Mouse (Mus musculus) testis, postnatal 10 days (tissue): ENCODE data around the gene Msh6.
A peak's percentile ranks its signal among the peaks of the same experiment; 100 is the strongest.
"Not testable (repeated sequence)": the region's sequence is repeated elsewhere in the genome, so short reads cannot be mapped to it uniquely, and the experiment has no call there.

ENCODE experiments used
- DNase-seq: peaks from one replicate; pipeline ENCODE4 v3.0.0; 2021; ENCODE audit warnings: low spot score

Msh6 gene

GRCm38 (mm10) chr17:87974629-87975228 is at the start of gene Msh6:
Gene Msh6 (plus strand): TSS chr17:87975062.
- peak; percentile 88 for DNase-seq

DNA sequence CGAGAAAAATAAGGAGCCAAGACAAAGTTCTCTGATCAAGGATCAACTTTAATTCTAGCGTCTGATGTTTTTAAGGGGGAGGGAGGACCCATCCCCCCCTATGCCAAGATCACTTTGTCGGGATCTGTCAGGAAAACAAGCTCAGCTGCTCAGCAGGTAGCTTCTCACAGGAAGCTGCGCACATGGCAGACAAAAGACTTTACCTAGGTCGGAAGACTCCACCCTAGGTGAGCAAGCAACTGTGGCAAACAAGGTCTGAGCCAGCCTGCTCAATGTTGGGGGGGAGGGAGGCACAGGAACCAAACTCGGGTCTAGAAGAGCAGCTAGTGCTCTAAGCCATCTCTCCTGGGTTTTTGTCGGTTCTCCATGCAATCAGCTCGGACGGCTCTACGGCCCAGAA is 40.5 kb upstream of the Msh6 start:
- no peak for DNase-seq

GRCm38 (mm10) chr17:87934736-87935135 is 40.1 kb upstream of the Msh6 start:
- DNase-seq: no peak

- no peak for DNase-seq
Observed at GRCm38 (mm10) chr17:87936156-87936555, 38.7 kb upstream of the Msh6 start.

DNA sequence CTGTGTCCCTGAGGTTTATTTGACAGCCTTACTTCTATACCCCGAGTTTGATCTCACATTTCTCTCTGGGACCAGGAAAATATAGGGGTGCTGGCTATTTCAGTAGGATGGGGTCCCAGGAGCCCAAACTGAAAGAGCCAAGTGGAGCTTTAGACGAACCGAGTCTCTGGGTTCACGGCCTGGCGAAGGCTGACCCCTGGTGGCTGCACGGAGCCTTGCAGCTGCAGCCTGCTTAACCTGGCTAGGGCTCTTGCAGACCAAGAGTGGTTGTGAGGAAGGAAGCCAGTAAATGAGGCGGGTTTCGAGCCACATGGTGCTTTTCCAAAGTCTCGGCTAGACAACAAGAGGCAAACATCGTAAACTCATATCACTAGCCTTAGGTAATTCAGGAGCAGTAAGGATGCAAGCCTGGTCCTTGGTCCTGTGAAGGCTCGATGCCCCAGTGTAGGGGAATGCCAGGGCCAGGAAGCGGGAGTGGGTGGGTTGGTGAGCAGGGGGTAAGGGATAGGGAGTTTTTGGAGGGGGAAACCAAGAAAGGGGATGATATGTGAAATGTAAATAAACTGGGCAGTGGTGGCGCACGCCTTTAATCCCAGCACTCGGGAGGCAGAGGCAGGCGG is 25.8 kb upstream of the Msh6 start:
- peak; percentile 90 for DNase-seq

DNA sequence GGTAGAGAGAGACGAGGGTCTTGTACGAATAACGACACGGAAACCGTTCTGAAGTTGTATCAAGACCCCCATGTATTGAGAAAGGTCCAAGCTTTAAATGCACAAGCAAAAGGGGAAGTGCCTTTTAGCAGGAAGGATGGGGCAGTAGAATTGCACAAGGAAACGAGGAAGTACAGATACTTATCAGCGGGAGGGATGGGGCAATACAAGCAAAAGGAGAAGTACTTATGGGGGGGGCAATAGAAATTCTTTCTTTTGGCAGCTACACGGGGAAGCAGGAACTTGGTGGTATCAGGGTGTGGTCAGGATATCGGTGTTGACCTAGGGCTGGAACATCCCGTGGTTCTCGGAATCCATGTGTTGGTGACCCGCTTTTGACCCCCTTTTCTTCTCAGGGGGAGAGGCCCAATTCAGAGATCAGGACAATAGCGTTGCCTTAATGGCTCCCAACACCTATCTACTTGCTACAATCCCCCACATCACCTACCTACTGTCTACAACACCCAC is 20.2 kb upstream of the Msh6 start:
- not testable (repeated sequence) for DNase-seq

GRCm38 (mm10) chr17:87957096-87957840 is 17.6 kb upstream of the Msh6 start:
- no peak for DNase-seq

GRCm38 (mm10) chr17:87958283-87958682 is 16.6 kb upstream of the Msh6 start:
- DNase-seq: peak; percentile 67

DNA sequence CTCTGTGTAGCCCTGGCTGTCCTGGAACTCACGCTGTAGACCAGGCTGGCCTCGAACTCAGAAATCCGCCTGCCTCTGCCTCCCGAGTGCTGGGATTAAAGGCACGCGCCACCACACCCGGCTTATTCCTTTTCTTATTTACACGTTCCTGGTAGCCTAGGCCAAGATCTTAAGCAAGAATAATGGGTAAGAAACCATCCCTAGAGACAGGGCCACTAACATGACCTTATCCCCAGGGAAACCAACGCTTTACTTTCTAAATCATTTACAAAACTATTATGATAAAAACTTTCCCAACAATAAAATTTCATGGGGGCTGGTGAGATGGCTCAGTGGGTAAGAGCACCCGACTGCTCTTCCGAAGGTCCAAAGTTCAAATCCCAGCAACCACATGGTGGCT is 15.5 kb upstream of the Msh6 start:
- DNase-seq: not testable (repeated sequence)

GRCm38 (mm10) chr17:87959931-87960330 is 14.9 kb upstream of the Msh6 start:
- not testable (repeated sequence) for DNase-seq

DNA sequence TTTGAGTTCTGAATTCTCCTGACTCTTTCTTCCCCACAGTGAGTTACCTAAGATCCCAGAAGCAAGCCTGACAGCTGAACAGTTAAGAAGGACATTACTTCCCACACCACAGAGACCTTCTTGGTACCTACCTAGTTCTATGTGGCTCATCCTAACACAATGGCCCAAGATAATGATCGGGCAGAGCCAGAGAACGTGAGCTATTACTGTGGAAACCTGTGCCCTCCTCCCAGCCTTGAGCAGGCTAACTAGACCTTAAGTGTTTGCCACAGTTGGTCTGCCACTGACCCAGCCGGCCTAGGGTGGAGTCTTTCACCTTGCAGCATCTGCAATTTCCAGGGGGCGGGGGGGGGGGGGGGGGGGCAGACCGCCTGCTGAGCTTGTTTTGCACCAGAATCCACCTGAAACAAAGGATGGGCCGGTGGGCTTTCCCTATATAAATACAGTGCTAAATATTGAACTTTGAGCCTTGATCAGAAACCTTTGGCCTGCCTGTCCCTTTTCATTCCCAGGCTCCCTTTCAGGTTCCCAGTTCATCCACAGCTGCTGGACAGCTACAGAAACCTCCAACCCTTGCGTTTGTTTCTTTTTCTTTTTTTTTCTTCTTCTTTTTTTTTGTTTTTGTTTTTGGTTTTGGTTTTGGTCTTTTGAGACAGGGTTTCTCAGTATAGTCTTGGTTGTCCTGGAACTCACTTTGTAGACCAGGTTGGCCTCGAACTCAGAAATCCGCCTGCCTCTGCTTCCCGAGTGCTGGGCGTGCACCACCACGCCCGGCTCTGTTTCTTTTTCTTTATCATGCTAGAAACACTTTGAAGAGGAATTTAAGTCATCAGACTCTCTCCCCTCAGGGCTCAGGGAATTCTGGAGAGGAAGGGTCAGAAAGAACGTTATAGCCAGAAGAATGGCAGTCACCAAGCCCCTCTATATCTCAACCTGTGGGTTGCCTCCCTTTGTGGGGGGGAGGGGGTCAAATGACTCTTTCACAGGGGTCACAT is 11.5 kb upstream of the Msh6 start:
- DNase-seq: no peak

GRCm38 (mm10) chr17:87968483-87968926 is 6.4 kb upstream of the Msh6 start:
- DNase-seq: not testable (repeated sequence)

- not testable (repeated sequence) for DNase-seq
Observed at GRCm38 (mm10) chr17:87971696-87972591, 2.9 kb upstream of the Msh6 start.

GRCm38 (mm10) chr17:87972856-87973255 is 2.0 kb upstream of the Msh6 start:
- DNase-seq: no peak

DNA sequence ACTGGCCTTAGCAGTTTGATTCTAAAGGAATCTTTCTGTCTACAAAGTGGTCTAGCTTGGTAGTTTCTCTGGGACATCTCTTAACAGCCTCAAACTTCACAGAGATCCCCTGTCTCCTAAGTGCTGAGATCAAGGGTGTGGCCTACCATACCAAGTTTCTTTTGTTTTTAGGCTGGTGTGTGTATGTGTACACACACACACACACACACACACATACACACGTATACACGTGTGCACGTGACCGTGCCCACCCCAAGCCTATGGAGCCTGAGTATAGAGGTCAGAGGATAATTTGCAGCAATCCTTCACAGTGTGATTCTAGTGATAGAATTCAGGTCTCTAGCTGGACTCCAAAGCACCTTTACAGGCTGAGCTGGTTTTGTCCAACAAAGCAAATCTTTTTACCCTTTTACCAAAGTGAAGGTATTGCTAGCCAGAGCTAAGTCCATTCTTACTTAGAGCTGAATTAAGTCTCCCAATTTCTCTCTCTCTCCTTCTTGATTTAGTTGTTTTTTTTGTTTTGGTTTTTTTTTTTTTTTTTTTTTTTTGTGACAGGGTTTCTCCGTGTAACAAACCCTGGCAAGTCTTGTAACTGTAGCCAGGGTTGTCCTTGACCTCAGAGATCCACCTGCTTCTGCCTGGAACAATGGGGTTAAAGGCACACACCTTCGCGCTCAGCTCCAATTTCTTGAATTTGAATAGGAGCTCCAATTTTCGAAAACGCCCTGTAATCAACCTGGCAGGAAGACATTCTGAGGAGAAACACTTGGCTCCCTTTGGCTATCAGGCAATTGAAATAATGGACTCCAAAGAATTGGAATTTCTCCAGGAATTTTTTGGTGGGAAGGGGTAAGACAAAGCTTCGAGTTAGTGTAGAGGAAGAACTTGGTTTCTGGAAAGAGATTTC is 1.3 kb upstream of the Msh6 start:
- DNase-seq: no peak

DNA sequence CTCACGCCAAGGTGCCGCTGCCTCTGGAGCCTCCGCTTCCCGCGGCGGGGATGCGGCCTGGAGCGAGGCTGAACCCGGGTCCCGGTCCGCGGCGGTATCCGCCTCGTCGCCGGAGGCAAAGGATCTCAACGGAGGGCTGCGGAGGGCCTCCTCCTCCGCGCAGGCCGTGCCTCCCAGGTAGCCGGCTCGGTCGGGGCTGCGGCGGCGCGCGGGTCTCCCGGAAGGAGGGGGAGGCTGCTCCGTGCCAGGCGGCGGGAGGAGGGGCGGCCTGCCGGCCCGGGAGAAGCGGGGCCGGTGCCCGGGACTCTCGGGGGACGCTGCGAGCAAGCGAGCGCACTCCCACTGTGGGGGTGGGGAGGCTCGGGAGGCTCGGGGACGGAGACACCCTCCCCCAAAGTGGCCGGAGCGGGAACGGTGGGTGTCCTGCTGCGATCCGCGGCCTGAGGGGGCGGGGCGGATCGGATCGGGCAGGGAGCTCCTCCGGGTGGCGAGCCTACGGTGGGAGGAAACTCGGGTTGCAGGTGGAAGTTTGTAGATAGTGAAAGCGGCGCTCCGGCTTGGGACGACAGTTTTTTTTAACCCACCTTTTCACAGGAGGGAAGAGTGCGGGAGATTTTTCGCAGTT is 479 bp downstream of the Msh6 start:
- peak; percentile 85 for DNase-seq

DNA sequence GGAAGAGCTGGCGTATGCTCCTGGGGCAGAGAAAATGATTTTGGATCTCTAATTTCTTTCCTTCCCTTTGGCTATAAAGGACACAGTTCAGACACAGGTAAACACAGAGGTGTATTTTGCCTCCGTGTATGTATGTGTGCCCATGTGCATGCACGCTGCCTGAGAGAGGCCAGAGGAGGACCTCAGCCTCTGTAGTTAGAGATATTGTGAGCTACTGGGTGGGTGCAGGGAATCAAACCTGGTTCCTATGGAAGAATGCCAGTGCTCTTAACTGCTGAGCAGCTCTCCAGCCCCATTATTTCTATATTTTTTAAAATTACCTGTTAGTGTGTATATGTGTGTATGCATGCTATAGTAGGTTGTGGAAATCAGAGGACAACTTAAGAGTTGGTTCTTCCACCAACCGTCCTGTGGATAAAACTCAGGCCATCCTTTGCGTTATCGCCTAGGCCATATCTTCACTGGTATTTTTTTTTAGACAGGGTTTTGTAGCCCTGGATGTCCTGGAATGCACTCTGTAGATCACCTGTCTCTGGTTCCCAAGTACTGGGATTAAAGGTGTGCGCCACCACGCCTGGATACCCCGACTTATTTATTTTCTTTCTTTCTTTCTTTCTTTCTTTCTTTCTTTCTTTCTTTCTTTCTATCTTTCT is 1.4 kb downstream of the Msh6 start:
- DNase-seq: no peak

- DNase-seq: not testable (repeated sequence)
Observed at GRCm38 (mm10) chr17:87976927-87977326, 2.1 kb downstream of the Msh6 start.

GRCm38 (mm10) chr17:87979696-87980095 is 4.8 kb downstream of the Msh6 start:
- DNase-seq: not testable (repeated sequence)
